Mouse (Mus musculus) intestine, embryonic 16.5 days (tissue): Measurements from ENCODE around the gene Slc13a4. TPM values are rescaled to one million over a fixed set of nuclear protein-coding genes. Genes with fewer than 3 reads are reported as not detected.
A peak's percentile ranks its signal among the peaks of the same experiment; 100 is the strongest.

Experiments used
- ATAC-seq: fragments of 200-750 bp; cut with Nextera tagmentation; 2 replicates; pipeline ENCODE4 v1.8.0; 2017; ENCODE audit warnings: moderate TSS enrichment, moderate library complexity
- H3K27ac ChIP-seq: fragments of 300-500 bp; sonication (generic); 2 replicates; pipeline ENCODE4 v1.5.1; 2014; ENCODE audit warnings: mild to moderate bottlenecking, low read length
- H3K27me3 ChIP-seq: fragments of 300-500 bp; sonication (generic); replicated peaks from 2 replicates; pipeline ENCODE4 v1.6.1; 2014; ENCODE audit warnings: low read length, control low read depth, mixed read lengths; ENCODE audit not compliant: control insufficient read depth, insufficient read depth
- H3K36me3 ChIP-seq: fragments of 300-500 bp; sonication (generic); 2 replicates; pipeline ENCODE4 v1.6.1; 2014; ENCODE audit warnings: low read length, control low read depth; ENCODE audit not compliant: control insufficient read depth, insufficient read depth
- H3K4me1 ChIP-seq: fragments of 300-500 bp; sonication (generic); 2 replicates; pipeline ENCODE4 v1.6.1; 2014; ENCODE audit warnings: low read length, control low read depth, mixed read lengths; ENCODE audit not compliant: control insufficient read depth, insufficient read depth
- H3K4me2 ChIP-seq: fragments of 300-500 bp; sonication (generic); 2 replicates; pipeline ENCODE4 v1.6.1; 2014; ENCODE audit warnings: low read depth, low read length, control low read depth
- H3K4me3 ChIP-seq: fragments of 300-500 bp; sonication (generic); 2 replicates; pipeline ENCODE4 v1.5.1; 2014; ENCODE audit warnings: mild to moderate bottlenecking, low read length
- H3K9ac ChIP-seq: fragments of 300-500 bp; sonication (generic); 2 replicates; pipeline ENCODE4 v1.6.1; 2014; ENCODE audit warnings: low read depth, low read length
- H3K9me3 ChIP-seq: fragments of 300-500 bp; sonication (generic); 2 replicates; pipeline ENCODE4 v1.6.1; 2016; ENCODE audit warnings: low read length, control low read depth; ENCODE audit not compliant: control insufficient read depth
- WGBS: fragments of 180-500 bp; shearing (Covaris S2); extraction: QIAGEN DNeasy Blood & Tissue Kit; methylation state at CpG from one replicate; pipeline ENCODE4 v1.1.7; 2014; 5-methylcytosine and 5-hydroxymethylcytosine counted together
- polyA plus RNA-seq: library from polyadenylated mRNA; unstranded; fragments of >200 nt; fragmentation: Nextera tagmentation; extraction: Ambion mirVana; gene quantifications from 2 replicates; pipeline ENCODE4 v1.2.1, GENCODE M21; 2015

Gene Slc13a4
- polyA plus RNA-seq, 1 experiment from 2014 or later, result 0.27 TPM

DNA sequence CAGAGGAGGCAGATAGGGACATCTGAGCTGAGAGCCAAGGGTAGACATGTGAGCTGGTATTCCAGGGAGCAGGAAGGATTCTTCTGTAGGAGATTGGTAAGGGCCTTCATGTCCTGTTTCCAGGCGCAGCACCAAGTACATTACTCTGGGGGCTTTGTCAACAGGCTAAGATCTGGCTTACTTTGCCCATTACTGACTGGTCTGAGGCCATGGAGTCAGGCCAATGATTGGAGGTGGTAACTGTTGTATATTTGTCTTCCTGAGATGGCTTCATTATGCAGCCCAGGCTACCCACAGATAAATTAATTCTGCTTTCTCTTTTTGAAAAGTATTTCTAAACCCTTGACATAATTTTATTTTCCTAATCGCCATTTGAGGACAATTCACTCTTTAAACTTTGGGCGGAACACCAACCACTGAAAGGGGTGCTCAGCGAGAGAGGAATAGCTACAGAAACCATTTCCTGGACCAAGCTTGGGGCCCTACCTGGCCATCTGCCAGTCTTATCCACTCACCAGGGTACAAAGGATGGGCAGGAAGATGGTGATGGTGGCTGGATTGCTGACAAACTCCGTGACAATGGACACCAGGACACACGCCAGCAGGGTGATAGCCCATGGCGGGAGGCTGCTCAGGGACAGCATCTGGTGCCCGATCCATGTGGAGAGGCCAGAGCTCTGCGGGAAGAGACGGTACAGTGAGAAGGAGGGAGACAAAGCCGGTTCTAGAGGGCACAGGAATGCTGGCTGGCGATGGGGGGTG lies 36.7 kb downstream of the Slc13a4 start:
- no peak overlapping the region for H3K4me3 ChIP-seq
- no peaks in the 10 kb centered on the region for H3K9me3 ChIP-seq
- H3K27me3 ChIP-seq, result no peaks in the 10 kb centered on the region
- no peak overlapping the region for H3K4me2 ChIP-seq
- 0 out of 2 replicates have a peak, but pooled peaks cover 3% of the 10 kb centered on the region for H3K4me1 ChIP-seq
- no peak overlapping the region for H3K9ac ChIP-seq
- peak; percentile 5; the same call in 1 of the 2 replicates for ATAC-seq
- H3K36me3 ChIP-seq, result no peaks in the 10 kb centered on the region
- WGBS, result 86% methylated on average over 12 of the region's 12 CpGs
- peak overlapping the region; percentile 67; the same call in 1 of the 2 replicates for H3K27ac ChIP-seq

DNA sequence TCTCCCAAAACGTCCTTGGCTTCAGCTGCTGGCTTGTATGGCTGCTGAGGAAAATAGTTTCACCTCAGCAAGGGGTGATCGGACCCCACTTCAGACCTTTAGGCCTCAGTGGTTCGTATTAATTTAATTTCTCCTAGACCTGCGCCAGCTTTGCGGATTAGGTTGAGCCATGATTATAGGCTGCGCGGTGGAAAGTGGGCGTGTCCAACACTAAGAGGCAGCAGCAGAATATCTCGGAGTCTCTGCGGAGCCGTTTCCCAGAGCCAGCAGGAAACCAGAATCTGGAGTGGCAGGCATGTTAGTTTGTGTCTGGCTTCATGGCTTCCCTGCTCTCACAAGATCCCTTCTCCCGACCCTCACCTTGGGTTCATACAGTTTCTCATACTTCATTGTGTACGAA lies 38.3 kb downstream of the Slc13a4 start:
- H3K9me3 ChIP-seq, result no peaks in the 10 kb centered on the region
- no peak overlapping the region for H3K4me2 ChIP-seq
- H3K4me3 ChIP-seq, result no peak overlapping the region
- 0 out of 2 replicates have a peak, but pooled peaks cover 3% of the 10 kb centered on the region for H3K4me1 ChIP-seq
- H3K9ac ChIP-seq, result no peak overlapping the region
- no peaks in the 10 kb centered on the region for H3K36me3 ChIP-seq
- WGBS, result 77% methylated on average over 13 of the region's 13 CpGs
- no peak overlapping the region for H3K27ac ChIP-seq
- no peaks in the 10 kb centered on the region for H3K27me3 ChIP-seq
- no peak for ATAC-seq

DNA sequence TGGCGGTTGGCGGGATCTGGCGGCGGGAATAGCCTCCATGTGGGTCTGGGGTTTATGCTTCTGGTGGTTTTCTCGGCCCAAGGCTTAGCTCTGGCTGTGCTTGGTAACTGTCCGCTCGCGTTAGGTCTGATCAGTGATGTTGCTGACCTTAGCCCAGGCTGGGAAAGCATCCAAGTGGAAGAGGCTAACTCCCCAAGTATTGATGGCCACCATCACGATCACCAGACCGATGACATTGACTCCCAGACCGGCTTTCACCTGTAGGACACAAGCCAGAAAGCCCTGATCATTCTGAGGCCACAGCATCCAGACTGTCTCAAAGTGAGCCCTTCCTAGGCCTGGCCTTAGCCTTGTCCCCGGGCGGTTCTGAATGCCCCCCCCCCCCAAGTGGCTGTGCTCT lies 39.2 kb downstream of the Slc13a4 start:
- Histone ChIP-seq H3K4me3 (no peak overlapping the region), H3K36me3 (no peaks in the 10 kb centered on the region), H3K9me3 (no peaks in the 10 kb centered on the region), H3K27me3 (no peaks in the 10 kb centered on the region), H3K9ac (no peak overlapping the region), H3K27ac (no peak overlapping the region), H3K4me2 (no peak overlapping the region), H3K4me1 (0 out of 2 replicates have a peak, but pooled peaks cover 3% of the 10 kb centered on the region)
- ATAC-seq, result no peak
- 96% methylated on average over 13 of the region's 13 CpGs for WGBS

DNA sequence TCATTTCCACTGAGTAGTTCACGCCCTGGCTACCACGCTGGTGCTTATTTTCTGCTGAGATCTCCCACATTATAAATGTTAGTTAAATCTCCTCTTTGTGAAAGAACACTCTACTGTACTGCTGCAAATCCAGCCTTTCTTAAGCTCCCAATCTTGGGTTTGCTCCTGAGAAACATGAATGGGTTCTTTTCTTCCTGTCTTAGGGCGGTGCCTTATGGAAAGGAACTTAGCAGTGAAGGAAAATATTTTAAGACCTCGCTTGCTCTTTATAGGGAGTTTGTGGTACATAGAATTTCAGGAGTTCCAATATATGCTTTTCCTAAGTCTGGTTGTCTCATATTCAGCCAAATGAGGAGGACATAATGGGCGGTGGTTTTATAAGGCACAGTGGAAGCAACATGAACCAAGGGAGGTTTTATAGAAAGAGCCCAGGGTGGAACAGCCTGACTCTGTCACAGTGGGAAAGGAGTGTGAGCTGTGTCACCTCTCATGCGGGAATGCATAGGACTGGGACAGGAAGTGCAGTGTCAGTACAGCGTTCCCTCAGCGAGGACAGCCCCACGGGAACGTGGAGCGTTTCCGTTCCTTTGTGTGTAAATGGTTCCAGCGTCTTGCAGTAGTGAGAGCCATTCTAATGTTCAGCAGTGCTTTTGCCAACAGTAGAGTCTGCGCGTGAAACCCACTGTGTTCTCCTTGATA lies 42.2 kb downstream of the Slc13a4 start:
- Histone ChIP-seq H3K9me3 (no peaks in the 10 kb centered on the region), H3K27me3 (no peaks in the 10 kb centered on the region), H3K4me3 (no peak overlapping the region), H3K4me2 (no peak overlapping the region), H3K9ac (no peak overlapping the region), H3K4me1 (no peaks in the 10 kb centered on the region), H3K36me3 (peaks cover 9% of the 10 kb centered on the region; the same call in 1 of the 2 replicates), H3K27ac (no peak overlapping the region)
- no peak for ATAC-seq
- WGBS, result 84% methylated on average over 15 of the region's 15 CpGs

DNA sequence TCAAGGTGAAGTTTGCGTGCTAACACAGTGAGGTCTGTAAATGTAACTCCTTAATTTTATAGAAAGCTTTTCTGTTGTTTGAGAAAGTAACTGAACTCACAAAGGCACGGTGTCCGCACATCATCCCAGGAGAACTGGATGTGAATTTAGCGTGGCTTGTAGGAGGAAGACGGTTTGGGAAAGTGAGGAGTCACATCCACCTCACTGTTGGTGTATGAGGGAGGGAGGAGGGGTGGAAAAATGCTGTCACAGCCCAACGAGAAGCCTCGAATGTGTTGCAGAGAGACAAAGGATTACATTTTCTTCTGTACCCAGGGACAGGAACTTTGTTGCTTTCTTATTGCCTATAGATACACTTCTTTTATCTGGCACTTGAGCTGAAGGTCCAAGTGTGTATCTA lies 47.4 kb downstream of the Slc13a4 start:
- 84% methylated on average over 7 of the region's 7 CpGs for WGBS
- Histone ChIP-seq H3K9me3 (no peaks in the 10 kb centered on the region), H3K9ac (no peak overlapping the region), H3K4me2 (no peak overlapping the region), H3K4me1 (peaks cover 9% of the 10 kb centered on the region), H3K27me3 (no peaks in the 10 kb centered on the region), H3K36me3 (peaks cover 9% of the 10 kb centered on the region; the same call in 1 of the 2 replicates), H3K4me3 (no peak overlapping the region), H3K27ac (no peak overlapping the region)
- no peak for ATAC-seq

DNA sequence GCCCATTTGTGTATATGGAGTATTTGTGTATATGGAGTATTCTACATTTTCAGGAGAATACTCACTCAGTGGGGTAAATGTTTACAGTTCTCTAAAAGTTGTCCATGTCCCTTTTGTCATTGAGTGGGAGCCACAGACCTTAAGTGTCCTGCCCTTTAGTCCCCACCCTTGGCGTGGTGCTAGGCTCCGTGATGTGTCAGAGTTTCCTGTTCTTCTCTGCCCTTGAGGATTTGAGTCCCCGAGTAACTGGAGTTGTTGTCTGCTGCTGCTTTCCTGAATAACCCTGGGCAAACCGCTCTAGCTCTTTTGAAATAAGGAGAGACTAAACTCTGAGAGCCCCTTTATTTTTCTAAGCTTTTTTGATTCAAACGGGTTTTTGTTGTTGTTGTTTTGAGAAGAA lies 48.4 kb downstream of the Slc13a4 start:
- Histone ChIP-seq H3K4me2 (no peak overlapping the region), H3K4me1 (peaks cover 19% of the 10 kb centered on the region), H3K9me3 (no peaks in the 10 kb centered on the region), H3K4me3 (no peak overlapping the region), H3K27me3 (no peaks in the 10 kb centered on the region), H3K9ac (no peak overlapping the region), H3K27ac (no peak overlapping the region), H3K36me3 (peaks cover 9% of the 10 kb centered on the region; the same call in 1 of the 2 replicates)
- no peak for ATAC-seq
- WGBS, result 75% methylated on average over 5 of the region's 5 CpGs

DNA sequence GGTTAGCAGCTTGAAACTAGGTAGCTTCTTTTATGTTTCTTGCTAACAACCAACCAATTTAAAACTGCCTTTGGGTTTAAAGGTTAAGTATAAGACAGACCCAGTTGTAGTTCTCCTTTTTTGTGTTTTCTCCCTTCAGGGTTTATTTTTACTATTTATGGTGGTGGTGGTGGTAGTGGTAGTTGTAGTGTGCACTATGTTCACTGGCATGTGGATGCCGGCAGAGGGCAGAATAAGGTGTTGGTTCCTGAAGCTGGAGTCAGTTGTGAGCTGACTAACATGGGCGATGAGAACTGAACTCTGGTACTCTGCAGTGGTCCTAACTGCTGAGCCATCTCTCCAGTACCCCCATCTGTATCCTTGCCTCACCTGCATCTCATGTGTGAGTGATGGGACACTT lies 49.0 kb downstream of the Slc13a4 start:
- Histone ChIP-seq H3K9me3 (no peaks in the 10 kb centered on the region), H3K27ac (no peak overlapping the region), H3K9ac (no peak overlapping the region), H3K4me3 (no peak overlapping the region), H3K36me3 (peaks cover 9% of the 10 kb centered on the region; the same call in 1 of the 2 replicates), H3K27me3 (no peaks in the 10 kb centered on the region), H3K4me2 (no peak overlapping the region), H3K4me1 (peaks cover 24% of the 10 kb centered on the region)
- WGBS, result 88% methylated on average over 2 of the region's 2 CpGs
- ATAC-seq, result no peak

DNA sequence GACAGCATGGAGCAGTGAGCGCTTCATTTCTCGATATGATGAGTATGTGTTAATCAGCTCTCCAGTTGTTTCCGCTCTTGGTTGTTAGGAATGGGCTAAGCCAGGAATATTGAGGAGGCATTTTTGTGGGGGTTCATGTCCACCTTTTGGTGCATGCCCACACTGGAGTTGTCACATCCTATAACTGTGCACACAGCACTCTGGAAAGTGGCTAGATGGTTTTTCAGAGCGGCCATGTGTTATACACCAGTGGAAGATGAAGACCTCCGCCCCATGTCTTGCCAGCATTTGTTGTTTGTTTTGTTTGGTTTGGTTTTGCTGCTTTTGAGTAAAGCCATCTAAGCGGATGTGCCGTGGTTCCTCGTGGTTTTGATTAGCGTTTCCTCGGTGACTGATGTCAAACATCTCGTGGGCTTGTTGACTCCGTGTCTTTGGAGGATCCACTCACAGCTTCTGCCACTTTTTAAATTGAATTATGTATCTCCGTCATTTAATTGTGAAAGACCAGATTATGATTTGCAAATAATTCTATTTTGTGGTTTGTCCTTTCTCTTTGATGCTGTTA lies 50.2 kb downstream of the Slc13a4 start:
- no peaks in the 10 kb centered on the region for H3K27me3 ChIP-seq
- peaks cover 7% of the 10 kb centered on the region; the same call in 1 of the 2 replicates for H3K36me3 ChIP-seq
- H3K4me1 ChIP-seq, result peaks cover 30% of the 10 kb centered on the region
- H3K27ac ChIP-seq, result no peak overlapping the region
- no peaks in the 10 kb centered on the region for H3K9me3 ChIP-seq
- 87% methylated on average over 13 of the region's 13 CpGs for WGBS
- no peak overlapping the region for H3K4me3 ChIP-seq
- no peak for ATAC-seq
- H3K9ac ChIP-seq, result no peak overlapping the region
- no peak overlapping the region for H3K4me2 ChIP-seq

DNA sequence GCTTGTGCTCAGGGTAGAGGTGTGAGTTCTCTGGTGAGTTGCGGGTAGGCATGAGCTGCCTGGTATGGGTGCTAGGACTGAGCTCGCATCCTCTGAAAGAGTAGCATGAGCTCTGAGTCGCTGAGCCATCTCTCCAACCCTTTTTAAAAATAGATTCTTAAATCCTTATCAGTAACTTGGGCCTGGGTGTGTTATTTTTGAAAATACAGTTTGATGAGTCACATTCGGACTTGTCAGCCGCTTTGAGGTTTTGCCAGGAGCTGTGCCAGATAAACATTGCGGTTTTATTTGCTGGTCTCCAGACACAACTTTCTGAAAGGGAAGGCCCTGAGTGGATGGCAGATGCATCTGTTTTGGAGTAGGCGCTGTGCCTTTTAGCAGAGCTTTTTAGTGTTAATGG lies 51.2 kb downstream of the Slc13a4 start:
- 74% methylated on average over 7 of the region's 7 CpGs for WGBS
- Histone ChIP-seq H3K27me3 (no peaks in the 10 kb centered on the region), H3K4me2 (no peak overlapping the region), H3K4me3 (no peak overlapping the region), H3K4me1 (peaks cover 30% of the 10 kb centered on the region), H3K27ac (no peak overlapping the region), H3K9me3 (no peaks in the 10 kb centered on the region), H3K9ac (no peak overlapping the region), H3K36me3 (peaks cover 4% of the 10 kb centered on the region; the same call in 1 of the 2 replicates)
- ATAC-seq, result no peak
